8 mouse cellular contexts compared by ENCODE assay signal in the genomic region with DNA sequence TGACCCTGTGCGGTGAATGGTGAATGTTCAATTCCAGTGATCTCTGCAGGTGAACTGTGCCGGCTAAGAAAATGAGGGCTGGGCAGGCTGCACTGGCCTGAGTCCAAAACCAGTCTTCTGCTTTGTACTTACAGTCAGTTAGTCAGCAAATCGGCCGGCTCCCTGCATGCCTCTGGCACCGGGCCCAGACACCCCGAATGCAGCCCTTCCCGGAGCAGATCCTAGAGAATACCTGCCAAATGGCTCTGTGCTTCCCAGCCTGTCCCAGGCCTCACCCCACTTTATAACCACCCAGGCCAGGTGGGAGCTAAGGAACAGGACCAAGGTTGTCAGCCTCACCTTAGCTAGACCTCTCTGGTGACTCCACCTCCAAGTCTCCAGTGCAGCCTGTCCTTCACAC. TPM values are rescaled to one million over a fixed set of nuclear protein-coding genes. Genes with fewer than 3 reads are reported as not detected.
DNase-seq lines count a peak whose midpoint lies in the region; ATAC-seq and TF ChIP-seq lines count a peak whose summit lies in the region.

No protein-coding gene starts in this region.

- intact Hi-C loops in heart, postnatal 25 days (cut with DNase I): loop anchor here (5.0 kb wide), 1 partner anchor 66 kb away; no protein-coding TSS in a partner anchor

- H3K27ac ChIP-seq in heart, embryonic 12.5 days (ENCODE audit: poor library complexity, severe bottlenecking): no peak overlapping the region
- peak overlapping the region; percentile 69 for H3K27ac ChIP-seq in hindbrain, postnatal 0 days
- no peak overlapping the region for H3K27ac ChIP-seq in limb, embryonic 14.5 days (replicated peaks; ENCODE audit: low read depth, low read length)
- no peak overlapping the region for H3K27ac ChIP-seq in thymus, adult 2 months (ENCODE audit: control insufficient read depth, insufficient read depth, low read length)

- ATAC-seq in heart, embryonic 12.5 days (ENCODE audit: insufficient number of reproducible peaks, low FRiP score): no peak; the same call in 1 of the 2 replicates
- peak; percentile 24; the same call in 1 of the 2 replicates for ATAC-seq in hindbrain, postnatal 0 days
- peak; percentile 31; the same call in 1 of the 2 replicates for ATAC-seq in limb, embryonic 14.5 days (ENCODE audit: low FRiP score, low read depth)

- no peaks in the 10 kb centered on the region for H3K36me3 ChIP-seq in heart, embryonic 12.5 days
- no peaks in the 10 kb centered on the region for H3K36me3 ChIP-seq in hindbrain, postnatal 0 days (ENCODE audit: insufficient read depth, low read length)
- H3K36me3 ChIP-seq in limb, embryonic 14.5 days (ENCODE audit: control insufficient read depth, insufficient read depth, low read length): no peaks in the 10 kb centered on the region
- no peaks in the 10 kb centered on the region for H3K36me3 ChIP-seq in thymus, adult 2 months (ENCODE audit: control insufficient read depth, insufficient read depth, low read length)

- no peak overlapping the region; the same call in 1 of the 2 replicates for H3K9ac ChIP-seq in heart, embryonic 12.5 days
- H3K9ac ChIP-seq in hindbrain, postnatal 0 days (replicated peaks; ENCODE audit: low read length): no peak overlapping the region
- H3K9ac ChIP-seq in limb, embryonic 14.5 days (ENCODE audit: low read depth, low read length, severe bottlenecking): no peak overlapping the region

- H3K4me3 ChIP-seq in heart, embryonic 12.5 days: no peak overlapping the region
- no peak overlapping the region for H3K4me3 ChIP-seq in hindbrain, postnatal 0 days (ENCODE audit: low read length)
- H3K4me3 ChIP-seq in limb, embryonic 14.5 days (replicated peaks; ENCODE audit: low read length): no peak overlapping the region
- no peak overlapping the region for H3K4me3 ChIP-seq in thymus, adult 2 months (ENCODE audit: control insufficient read depth, insufficient read depth, low read length)

- TF ChIP-seq CTCF in hindbrain, postnatal 0 days (IDR thresholded peaks at IDR 0.05; ENCODE audit: low read depth): no peak
- no peak for TF ChIP-seq CTCF in thymus, adult 2 months (IDR thresholded peaks at IDR 0.05; ENCODE audit: borderline replicate concordance, control insufficient read depth, extremely low read depth, insufficient read depth, low read length, poor library complexity)

- no peak for DNase-seq in heart, postnatal 25 days (ENCODE audit: low spot score)
- peak; percentile 89 for DNase-seq in NIH3T3 (ENCODE audit: low read depth)
- peak; percentile 97 for DNase-seq in cerebellum, postnatal 36 days
- peak; percentile 81 for DNase-seq in hindbrain, postnatal 0 days (ENCODE audit: low spot score)
- peak; percentile 59 for DNase-seq in limb, embryonic 14.5 days (ENCODE audit: low spot score)
- peak; percentile 77 for DNase-seq in right cerebral cortex, postnatal 14 days
- no peak for DNase-seq in thymus, adult 2 months

- no peaks in the 10 kb centered on the region for H3K9me3 ChIP-seq in heart, embryonic 12.5 days (replicated peaks)
- H3K9me3 ChIP-seq in hindbrain, postnatal 0 days (ENCODE audit: low read length): no peaks in the 10 kb centered on the region
- H3K9me3 ChIP-seq in limb, embryonic 14.5 days (ENCODE audit: control insufficient read depth, low read length): no peaks in the 10 kb centered on the region

- peaks cover 25% of the 10 kb centered on the region for H3K27me3 ChIP-seq in heart, embryonic 12.5 days (replicated peaks)
- no peaks in the 10 kb centered on the region for H3K27me3 ChIP-seq in hindbrain, postnatal 0 days (ENCODE audit: insufficient read depth, low read length)
- no peaks in the 10 kb centered on the region for H3K27me3 ChIP-seq in limb, embryonic 14.5 days (ENCODE audit: control insufficient read depth, insufficient read depth, low read length)
- H3K27me3 ChIP-seq in thymus, adult 2 months (ENCODE audit: control insufficient read depth, insufficient read depth, low read length): no peaks in the 10 kb centered on the region

- peaks cover 56% of the 10 kb centered on the region for H3K4me1 ChIP-seq in heart, embryonic 12.5 days (replicated peaks)
- H3K4me1 ChIP-seq in hindbrain, postnatal 0 days (ENCODE audit: insufficient read depth, low read length): peaks cover 28% of the 10 kb centered on the region
- H3K4me1 ChIP-seq in limb, embryonic 14.5 days (ENCODE audit: control insufficient read depth, insufficient read depth, low read length): peaks cover 24% of the 10 kb centered on the region
- peaks cover 3% of the 10 kb centered on the region for H3K4me1 ChIP-seq in thymus, adult 2 months (replicated peaks; ENCODE audit: control insufficient read depth, insufficient read depth, low read length)

- 18% methylated on average over 7 of the region's 7 CpGs for WGBS in heart, embryonic 12.5 days
- WGBS in hindbrain, postnatal 0 days: 28% methylated on average over 7 of the region's 7 CpGs
- 14% methylated on average over 7 of the region's 7 CpGs for WGBS in limb, embryonic 14.5 days
- WGBS in thymus, adult 2 months: 29% methylated on average over 7 of the region's 7 CpGs

- H3K4me2 ChIP-seq in heart, embryonic 12.5 days: peak overlapping the region; percentile 13; the same call in 1 of the 2 replicates
- H3K4me2 ChIP-seq in hindbrain, postnatal 0 days (ENCODE audit: low read depth, low read length): no peak overlapping the region
- 0 out of 2 replicates have a peak overlapping the region, but pooled peaks have one; percentile 11 for H3K4me2 ChIP-seq in limb, embryonic 14.5 days (replicated peaks; ENCODE audit: low read depth, low read length, severe bottlenecking)

- TF ChIP-seq POLR2A in limb, embryonic 14.5 days (IDR thresholded peaks at IDR 0.05; ENCODE audit: borderline replicate concordance, extremely low read depth, insufficient read depth, insufficient read length): no peak
- TF ChIP-seq POLR2A in thymus, adult 2 months (IDR thresholded peaks at IDR 0.05; ENCODE audit: control insufficient read depth, extremely low read depth, insufficient read depth, low read length, poor library complexity): no peak

RNA-seq across cellular contexts. Expression of gene Zdhhc22, which starts 17.0 kb away (rescaled TPM):
- polyA plus RNA-seq in heart, embryonic 12.5 days (2016; fragmentation: Nextera tagmentation; extraction: Ambion mirVana): not detected in 2 replicates
- not detected for total RNA-seq in heart, postnatal 25 days (2021)
- total RNA-seq in hindbrain, postnatal 0 days (2014; rRNA removed): 38.6 and 39.4 TPM in 2 replicates
- 21.8 and 25.2 TPM in 2 replicates for polyA plus RNA-seq in hindbrain, postnatal 0 days (2015; fragmentation: Nextera tagmentation; extraction: Ambion mirVana)
- not detected in 2 replicates for polyA plus RNA-seq in limb, embryonic 14.5 days (2012; rRNA removed)
- 0.06 and 0.10 TPM in 2 replicates for polyA plus RNA-seq in limb, embryonic 14.5 days (2014; fragmentation: Nextera tagmentation; extraction: Ambion mirVana)
- polyA plus RNA-seq in thymus, adult 2 months (2012; rRNA removed): 0.86 and 1.6 TPM in 2 replicates

RNA-seq across cellular contexts. Expression of gene Cipc, which starts 26.4 kb away (rescaled TPM):
- 28.9 and 29.3 TPM in 2 replicates for polyA plus RNA-seq in heart, embryonic 12.5 days (2016; fragmentation: Nextera tagmentation; extraction: Ambion mirVana)
- total RNA-seq in heart, postnatal 25 days (2021): 10 to 100 TPM; 41.1 to 48.6 TPM
- 51.1 and 55.6 TPM in 2 replicates for total RNA-seq in hindbrain, postnatal 0 days (2014; rRNA removed)
- 27.6 and 29.6 TPM in 2 replicates for polyA plus RNA-seq in hindbrain, postnatal 0 days (2015; fragmentation: Nextera tagmentation; extraction: Ambion mirVana)
- polyA plus RNA-seq in limb, embryonic 14.5 days (2012; rRNA removed): 31.3 and 40.7 TPM in 2 replicates
- 20.0 and 21.4 TPM in 2 replicates for polyA plus RNA-seq in limb, embryonic 14.5 days (2014; fragmentation: Nextera tagmentation; extraction: Ambion mirVana)
- polyA plus RNA-seq in thymus, adult 2 months (2012; rRNA removed): 43.8 and 56.5 TPM in 2 replicates

RNA-seq across cellular contexts. Expression of gene Tmem63c, which starts 47.9 kb away (rescaled TPM):
- not detected in 2 replicates for polyA plus RNA-seq in heart, embryonic 12.5 days (2016; fragmentation: Nextera tagmentation; extraction: Ambion mirVana)
- under 1 TPM; 0.13 to 0.14 TPM for total RNA-seq in heart, postnatal 25 days (2021)
- 23.3 and 25.7 TPM in 2 replicates for total RNA-seq in hindbrain, postnatal 0 days (2014; rRNA removed)
- polyA plus RNA-seq in hindbrain, postnatal 0 days (2015; fragmentation: Nextera tagmentation; extraction: Ambion mirVana): 7.9 and 8.6 TPM in 2 replicates
- polyA plus RNA-seq in limb, embryonic 14.5 days (2012; rRNA removed): 0.01 and 0.10 TPM in 2 replicates
- polyA plus RNA-seq in limb, embryonic 14.5 days (2014; fragmentation: Nextera tagmentation; extraction: Ambion mirVana): not detected in 2 replicates
- polyA plus RNA-seq in thymus, adult 2 months (2012; rRNA removed): 0.43 and 0.58 TPM in 2 replicates

Comparison
In these comparisons a context has a peak if more than half of its experiments do, and no peak if none do; other contexts are left out.
1. DNase-seq: peak in NIH3T3 (single experiment), cerebellum, postnatal 36 days (2 of 2), hindbrain, postnatal 0 days (single experiment), limb, embryonic 14.5 days (single experiment) and right cerebral cortex, postnatal 14 days (single experiment); none in heart, postnatal 25 days (single experiment) and thymus, adult 2 months (single experiment).